Mouse (Mus musculus) CH12.LX (cell line): ENCODE measurements around the gene Fam98a. TPM values are rescaled to one million over a fixed set of nuclear protein-coding genes. Genes with fewer than 3 reads are reported as not detected.

Experiments used
- DNase-seq: peaks from one replicate; pipeline ENCODE4 v3.0.0-alpha.2; 2013; ENCODE audit errors: extremely low read depth
- H3K27ac ChIP-seq: 2 replicates; pipeline ENCODE4 v1.5.1; 2012; ENCODE audit warnings: low read depth, mild to moderate bottlenecking, control low read depth, moderate library complexity; ENCODE audit not compliant: insufficient read depth
- H3K27me3 ChIP-seq: replicated peaks from 2 replicates; pipeline ENCODE3; 2012; ENCODE audit warnings: inconsistent platforms
- H3K36me3 ChIP-seq, 2 experiments: replicated peaks in 1 of 2; 2 replicates each; pipeline versions ENCODE3 to v1.6.1; 2012; ENCODE audit warnings: inconsistent platforms in 1 of 2, low read length in 1 of 2, mild to moderate bottlenecking in 1 of 2, mixed read lengths in 1 of 2, moderate library complexity in 1 of 2; ENCODE audit not compliant: control insufficient read depth in 1 of 2, insufficient read depth in 1 of 2
- H3K4me1 ChIP-seq, 2 experiments: 2 replicates each; pipeline ENCODE4 v1.6.1; 2012; ENCODE audit warnings: inconsistent platforms in 1 of 2, moderate library complexity in 1 of 2; ENCODE audit not compliant: insufficient read depth in 2 of 2, control insufficient read depth in 1 of 2
- H3K4me2 ChIP-seq: 2 replicates; pipeline ENCODE4 v1.6.1; 2012; ENCODE audit warnings: low read depth, mild to moderate bottlenecking, control low read depth; ENCODE audit not compliant: poor library complexity, insufficient read depth, severe bottlenecking
- H3K4me3 ChIP-seq, 3 experiments: fragments of 150-350 bp in 1 of 3; sonication (generic) in 1 of 3; replicated peaks in 1 of 3; 2 replicates each; pipeline versions ENCODE3 to v1.5.1; 2011 to 2012; ENCODE audit warnings: low read depth in 2 of 3, low read length in 2 of 3, mild to moderate bottlenecking in 2 of 3, moderate library complexity in 2 of 3, control low read depth in 1 of 3, improper control_type of control experiment in 1 of 3, inconsistent platforms in 1 of 3, mixed read lengths in 1 of 3; ENCODE audit not compliant: poor library complexity in 1 of 3
- H3K79me2 ChIP-seq: replicated peaks from 2 replicates; pipeline ENCODE4 v1.6.1; 2012; ENCODE audit warnings: mild to moderate bottlenecking, moderate library complexity; ENCODE audit not compliant: control insufficient read depth, poor library complexity, insufficient read depth, severe bottlenecking; ENCODE audit errors: extremely low read depth
- H3K9ac ChIP-seq: 2 replicates; pipeline ENCODE4 v1.6.1; 2012; ENCODE audit warnings: low read depth, mild to moderate bottlenecking, control low read depth, moderate library complexity; ENCODE audit not compliant: insufficient read depth
- H3K9me3 ChIP-seq: replicated peaks from 2 replicates; pipeline ENCODE3; 2012; ENCODE audit warnings: low read length, inconsistent platforms, mixed read lengths
- CTCF ChIP-seq, 2 experiments: IDR thresholded peaks in 1 of 2; conservative IDR thresholded peaks in 1 of 2; 2 replicates each; pipeline ENCODE4 v1.5.1; 2011 to 2012; ENCODE audit warnings: low read depth in 2 of 2, low read length in 2 of 2, improper control_type of control experiment in 1 of 2, inconsistent platforms in 1 of 2, mild to moderate bottlenecking in 1 of 2, moderate library complexity in 1 of 2
- E2F4 ChIP-seq: IDR thresholded peaks from 2 replicates; pipeline ENCODE4 v1.6.1; 2011; ENCODE audit warnings: low read depth, low read length, improper control_type of control experiment; ENCODE audit not compliant: insufficient replicate concordance
- ELF1 ChIP-seq: IDR thresholded peaks from 2 replicates; pipeline ENCODE4 v1.6.1; 2014; ENCODE audit warnings: low read depth, mild to moderate bottlenecking, inconsistent platforms, low read length, improper control_type of control experiment
- EP300 ChIP-seq: IDR thresholded peaks from 2 replicates; pipeline ENCODE4 v1.6.1; 2011; ENCODE audit warnings: low read length, improper control_type of control experiment
- ETS1 ChIP-seq: conservative IDR thresholded peaks from 2 replicates; pipeline ENCODE4 v1.6.1; 2012; ENCODE audit warnings: low read depth, mild to moderate bottlenecking, inconsistent platforms, low read length, improper control_type of control experiment, moderate library complexity
- GABPA ChIP-seq: IDR thresholded peaks from 2 replicates; pipeline ENCODE4 v1.6.1; 2012; ENCODE audit warnings: low read depth, low read length, improper control_type of control experiment, inconsistent platforms; ENCODE audit not compliant: insufficient replicate concordance
- JUN ChIP-seq: IDR thresholded peaks from 2 replicates; pipeline ENCODE4 v1.6.1; 2011; ENCODE audit warnings: low read depth, mild to moderate bottlenecking, low read length, improper control_type of control experiment, moderate library complexity; ENCODE audit not compliant: insufficient read depth
- JUND ChIP-seq: conservative IDR thresholded peaks from 2 replicates; pipeline ENCODE4 v1.6.1; 2011; ENCODE audit warnings: low read depth, low read length, improper control_type of control experiment
- MAFK ChIP-seq: IDR thresholded peaks from 2 replicates; pipeline ENCODE4 v1.6.1; 2011; ENCODE audit warnings: low read length, improper control_type of control experiment; ENCODE audit not compliant: insufficient replicate concordance
- MAX ChIP-seq: IDR thresholded peaks from 2 replicates; pipeline ENCODE4 v1.6.1; 2011; ENCODE audit warnings: low read length, improper control_type of control experiment
- MAZ ChIP-seq: IDR thresholded peaks from 2 replicates; pipeline ENCODE4 v1.6.1; 2012; ENCODE audit warnings: low read depth, mild to moderate bottlenecking, inconsistent platforms, low read length, improper control_type of control experiment, moderate library complexity
- MEF2A ChIP-seq: IDR thresholded peaks from 2 replicates; pipeline ENCODE4 v1.6.1; 2014; ENCODE audit warnings: low read depth, mild to moderate bottlenecking, inconsistent platforms, low read length, improper control_type of control experiment, borderline replicate concordance
- MYC ChIP-seq: IDR thresholded peaks from 2 replicates; pipeline ENCODE4 v1.6.1; 2011; ENCODE audit warnings: low read depth, mild to moderate bottlenecking, improper control_type of control experiment, low read length
- NELFE ChIP-seq: IDR thresholded peaks from 2 replicates; pipeline ENCODE4 v1.6.1; 2011; ENCODE audit warnings: low read depth, low read length, improper control_type of control experiment
- NRF1 ChIP-seq: IDR thresholded peaks from 2 replicates; pipeline ENCODE4 v1.6.1; 2014; ENCODE audit warnings: low read depth, mild to moderate bottlenecking, inconsistent platforms, low read length, improper control_type of control experiment, moderate library complexity
- PAX5 ChIP-seq: IDR thresholded peaks from 2 replicates; pipeline ENCODE4 v1.6.1; 2012; ENCODE audit warnings: low read length, inconsistent platforms, mixed read lengths
- POLR2AphosphoS2 ChIP-seq: IDR thresholded peaks from 2 replicates; pipeline ENCODE4 v1.6.1; 2011; ENCODE audit warnings: low read depth, low read length, improper control_type of control experiment
- RAD21 ChIP-seq: IDR thresholded peaks from 2 replicates; pipeline ENCODE4 v1.6.1; 2011; ENCODE audit warnings: low read depth, mild to moderate bottlenecking, low read length, improper control_type of control experiment, moderate library complexity
- RCOR1 ChIP-seq: conservative IDR thresholded peaks from 2 replicates; pipeline ENCODE4 v1.6.1; 2012; ENCODE audit warnings: low read depth, mild to moderate bottlenecking, inconsistent platforms, low read length, improper control_type of control experiment
- SIN3A ChIP-seq: IDR thresholded peaks from 2 replicates; pipeline ENCODE4 v1.6.1; 2012; ENCODE audit warnings: low read length, improper control_type of control experiment, inconsistent platforms
- SMC3 ChIP-seq: IDR thresholded peaks from 2 replicates; pipeline ENCODE4 v1.6.1; 2011; ENCODE audit warnings: low read depth, low read length, improper control_type of control experiment
- TBP ChIP-seq: conservative IDR thresholded peaks from 2 replicates; pipeline ENCODE4 v1.6.1; 2011; ENCODE audit warnings: low read depth, low read length, improper control_type of control experiment
- TCF12 ChIP-seq: IDR thresholded peaks from 2 replicates; pipeline ENCODE4 v1.6.1; 2014; ENCODE audit warnings: low read depth, mild to moderate bottlenecking, inconsistent platforms, low read length, improper control_type of control experiment
- UBTF ChIP-seq: IDR thresholded peaks from 2 replicates; pipeline ENCODE4 v1.6.1; 2012; ENCODE audit warnings: low read depth, mild to moderate bottlenecking, inconsistent platforms, low read length, improper control_type of control experiment, moderate library complexity
- USF2 ChIP-seq: conservative IDR thresholded peaks from 2 replicates; pipeline ENCODE4 v1.6.1; 2011; ENCODE audit warnings: low read depth, low read length, improper control_type of control experiment
- ZC3H11A ChIP-seq: IDR thresholded peaks from 2 replicates; pipeline ENCODE4 v1.6.1; 2012; ENCODE audit warnings: low read depth, mild to moderate bottlenecking, inconsistent platforms, low read length, improper control_type of control experiment
- ZKSCAN1 ChIP-seq: IDR thresholded peaks from 2 replicates; pipeline ENCODE4 v1.6.1; 2012; ENCODE audit warnings: low read depth, inconsistent platforms, low read length, improper control_type of control experiment, borderline replicate concordance
- ZMIZ1 ChIP-seq: IDR thresholded peaks from 2 replicates; pipeline ENCODE4 v1.6.1; 2012; ENCODE audit warnings: low read depth, mild to moderate bottlenecking, inconsistent platforms, low read length, improper control_type of control experiment
- dilution Hi-C: fragments of 300-500 bp; cut with MboI; formaldehyde crosslinking; loops from 2 replicates; pipeline ENCODE4 v1.14.3; 2020; ENCODE audit warnings: low sequenced_read_pairs; ENCODE audit not compliant: extremely low pct_unique_long_range_greater_than_20kb, extremely low pct_ligation_motif_present
- in situ Hi-C: fragments of 300-500 bp; cut with MboI; formaldehyde crosslinking; loops from 3 replicates; pipeline ENCODE4 v1.14.3; 2019; ENCODE audit warnings: low sequenced_read_pairs, low pct_ligation_motif_present, low pct_unique_long_range_greater_than_20kb, mixed read lengths
- polyA plus RNA-seq: library from polyadenylated mRNA; unstranded; fragments of >175 nt; gene quantifications from 2 replicates; pipeline ENCODE4 v1.2.1, GENCODE M21; 2012; ENCODE audit warnings: low read depth; ENCODE audit not compliant: insufficient read length
- total RNA-seq, 2 experiments: library from RNA; depleted of rRNA; stranded (reverse); fragments of 300-350 nt in 1 of 2; fragments of >200 nt in 1 of 2; gene quantifications; 2 replicates each; pipeline ENCODE4 v1.2.3; 2012 to 2014

Fam98a gene
- total and polyA plus RNA-seq, 3 experiments, result 36.0 to 92.0 (median 37.8) TPM

GRCm38 (mm10) chr17:75575608-75576007 lies 23.9 kb upstream of the Fam98a start:
- no peaks in the 10 kb centered on the region for H3K36me3 ChIP-seq
- H3K4me3 ChIP-seq, result no peak overlapping the region
- DNase-seq, result no peak
- H3K9ac ChIP-seq, result no peak overlapping the region
- no peaks in the 10 kb centered on the region for H3K27me3 ChIP-seq
- dilution Hi-C loops (no loop called here), in situ Hi-C loops (no loop called here)
- H3K27ac ChIP-seq, result no peak overlapping the region
- no peaks in the 10 kb centered on the region for H3K9me3 ChIP-seq
- TF ChIP-seq MAZ (no peak), MAX (no peak), UBTF (no peak), SIN3A (no peak), ZKSCAN1 (no peak), MEF2A (no peak), CTCF (conservative IDR thresholded peaks at IDR 0.05 in 1 of 2, IDR thresholded peaks at IDR 0.05 in 1 of 2; ENCODE audit: low read depth in 2 of 2, low read length in 2 of 2) (no peak), ZMIZ1 (no peak), SMC3 (no peak), EP300 (no peak), POLR2AphosphoS2 (no peak), TCF12 (no peak), USF2 (no peak), ZC3H11A (no peak), E2F4 (no peak), NRF1 (no peak), MYC (no peak), ELF1 (no peak), MAFK (no peak), RCOR1 (no peak)
- H3K4me1 ChIP-seq, result peaks cover 3 to 14% of the 10 kb centered on the region in 2 experiments
- no peaks in the 10 kb centered on the region for H3K79me2 ChIP-seq
- no peak overlapping the region for H3K4me2 ChIP-seq

- H3K36me3 ChIP-seq, result no peaks in the 10 kb centered on the region
- H3K27me3 ChIP-seq, result no peaks in the 10 kb centered on the region
- peaks cover 0 to 6% of the 10 kb centered on the region in 2 experiments; a peak in 1 of 4 replicates for H3K4me1 ChIP-seq
- H3K27ac ChIP-seq, result no peak overlapping the region
- no peak overlapping the region for H3K9ac ChIP-seq
- H3K79me2 ChIP-seq, result no peaks in the 10 kb centered on the region
- in situ Hi-C loops, result no loop called here
- no peak for DNase-seq
- H3K4me3 ChIP-seq, result no peak overlapping the region
- H3K4me2 ChIP-seq, result no peak overlapping the region
- H3K9me3 ChIP-seq, result peaks cover 8% of the 10 kb centered on the region
- dilution Hi-C loops, result no loop called here
- TF ChIP-seq TBP (no peak), ETS1 (no peak), PAX5 (no peak), MAFK (no peak), JUN (no peak), MYC (no peak), ELF1 (no peak), GABPA (no peak), TCF12 (no peak), EP300 (no peak), NELFE (no peak), MAZ (no peak), ZKSCAN1 (no peak), RAD21 (no peak), JUND (no peak)
These were observed 6.3 kb upstream of the Fam98a start for GRCm38 (mm10) chr17:75558041-75558440.
